Mouse (Mus musculus) heart, adult 2 months (tissue): ENCODE data around the gene Echdc3. TPM values are rescaled to one million over a fixed set of nuclear protein-coding genes. Genes with fewer than 3 reads are reported as not detected.

Experiments used
- DNase-seq, 2 experiments: peaks; one replicate each; pipeline ENCODE4 v3.0.0; 2021
- H3K27ac ChIP-seq: fragments of 200-600 bp; 2 replicates; pipeline ENCODE4 v1.8.1; 2022
- H3K27me3 ChIP-seq: fragments of 200-500 bp; 2 replicates; pipeline ENCODE4 v1.6.1; 2012; ENCODE audit warnings: mild to moderate bottlenecking, low read length, inconsistent platforms, mixed read lengths; ENCODE audit not compliant: control insufficient read depth, insufficient read depth
- H3K36me3 ChIP-seq: fragments of 200-500 bp; 2 replicates; pipeline ENCODE4 v1.6.1; 2012; ENCODE audit warnings: low read length, inconsistent platforms; ENCODE audit not compliant: control insufficient read depth, insufficient read depth
- H3K4me1 ChIP-seq: fragments of 200-500 bp; 2 replicates; pipeline ENCODE4 v1.6.1; 2011; ENCODE audit warnings: low read length; ENCODE audit not compliant: control insufficient read depth, insufficient read depth
- H3K4me3 ChIP-seq: fragments of 200-600 bp; 2 replicates; pipeline ENCODE4 v1.8.1; 2022
- H3K79me2 ChIP-seq: fragments of 200-500 bp; replicated peaks from 2 replicates; pipeline ENCODE4 v1.6.1; 2012; ENCODE audit warnings: mild to moderate bottlenecking, inconsistent platforms, low read length, moderate library complexity, mixed read lengths; ENCODE audit not compliant: control insufficient read depth, insufficient read depth
- H3K9ac ChIP-seq: fragments of 200-500 bp; 2 replicates; pipeline ENCODE4 v1.6.1; 2012; ENCODE audit warnings: low read depth, mild to moderate bottlenecking, control low read depth, inconsistent platforms, low read length, mixed read lengths
- CTCF ChIP-seq: fragments of 200-600 bp; IDR thresholded peaks from 2 replicates; pipeline ENCODE4 v1.8.1; 2022; ENCODE audit warnings: antibody characterized with exemption, mild to moderate bottlenecking, moderate library complexity
- EP300 ChIP-seq: fragments of 200-500 bp; IDR thresholded peaks from 2 replicates; pipeline ENCODE4 v1.6.1; 2011; ENCODE audit warnings: low read depth, low read length, control low read depth; ENCODE audit not compliant: insufficient read depth
- POLR2A ChIP-seq: fragments of 200-500 bp; IDR thresholded peaks from 2 replicates; pipeline ENCODE4 v1.6.1; 2011; ENCODE audit warnings: mild to moderate bottlenecking, low read depth, low read length, control low read depth; ENCODE audit not compliant: insufficient read depth
- WGBS: fragments of 180-500 bp; shearing (Covaris S2); methylation state at CpG from one replicate; pipeline ENCODE4 v1.1.7; 2018; 5-methylcytosine and 5-hydroxymethylcytosine counted together
- intact Hi-C: fragments of 180-260 bp; cut with DNase I; formaldehyde crosslinking; loops from one replicate; pipeline ENCODE4 v1.15.1; 2025
- polyA plus RNA-seq: library from polyadenylated mRNA; depleted of rRNA; stranded (reverse); fragments of >200 nt; gene quantifications from 2 replicates; pipeline ENCODE4 v1.2.3, GENCODE M21; 2012
- total RNA-seq, 2 experiments: library from RNA; stranded (reverse); gene quantifications; 2 replicates each; pipeline ENCODE4 v1.2.3; 2021

Echdc3 gene
- total and polyA plus RNA-seq, 3 experiments, result 24.0 to 30.6 (median 27.1) TPM

DNA sequence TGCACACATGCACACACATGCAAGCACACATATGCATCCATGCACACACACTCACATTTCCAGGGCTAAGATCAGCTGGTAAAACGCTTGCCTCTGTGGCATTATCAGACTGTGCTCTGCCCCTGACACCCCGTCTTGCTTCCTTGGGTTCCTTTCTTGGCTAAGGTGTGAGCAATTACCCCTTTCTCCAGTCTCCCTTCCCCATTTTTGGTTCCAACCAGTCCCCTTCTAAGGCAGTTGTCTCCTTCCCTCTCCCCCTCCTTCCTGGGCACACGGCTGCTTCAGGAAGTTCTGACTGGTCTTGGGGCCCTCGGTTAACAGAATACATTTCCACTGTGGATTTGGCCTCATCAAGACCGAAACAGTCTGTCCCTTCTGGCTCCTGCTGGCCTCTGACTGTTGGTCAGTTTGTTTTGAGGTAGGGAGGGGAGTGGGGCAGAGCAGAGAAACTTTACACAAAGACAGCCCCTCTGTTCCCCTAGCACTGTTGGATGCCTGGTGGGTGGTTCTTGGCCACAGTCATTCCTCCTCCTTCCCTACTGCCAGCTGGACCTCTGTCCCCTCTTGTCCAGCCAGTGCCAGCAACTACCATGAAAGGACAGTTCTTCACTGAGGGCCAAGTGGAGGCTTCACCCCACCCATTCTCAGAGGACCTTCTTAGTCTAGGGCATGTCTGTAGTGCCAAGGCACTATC lies 16.9 kb upstream of the Echdc3 start:
- DNase-seq, result no peak
- no peaks in the 10 kb centered on the region for H3K79me2 ChIP-seq
- H3K27me3 ChIP-seq, result no peaks in the 10 kb centered on the region
- 61% methylated on average over 5 of the region's 5 CpGs for WGBS
- TF ChIP-seq CTCF, result no peak
- TF ChIP-seq POLR2A, result no peak
- TF ChIP-seq EP300, result no peak
- no peak overlapping the region for H3K9ac ChIP-seq
- H3K4me1 ChIP-seq, result no peaks in the 10 kb centered on the region
- H3K36me3 ChIP-seq, result no peaks in the 10 kb centered on the region
- H3K27ac ChIP-seq, result no peak overlapping the region
- no peak overlapping the region for H3K4me3 ChIP-seq
- intact Hi-C loops, result no loop called here

DNA sequence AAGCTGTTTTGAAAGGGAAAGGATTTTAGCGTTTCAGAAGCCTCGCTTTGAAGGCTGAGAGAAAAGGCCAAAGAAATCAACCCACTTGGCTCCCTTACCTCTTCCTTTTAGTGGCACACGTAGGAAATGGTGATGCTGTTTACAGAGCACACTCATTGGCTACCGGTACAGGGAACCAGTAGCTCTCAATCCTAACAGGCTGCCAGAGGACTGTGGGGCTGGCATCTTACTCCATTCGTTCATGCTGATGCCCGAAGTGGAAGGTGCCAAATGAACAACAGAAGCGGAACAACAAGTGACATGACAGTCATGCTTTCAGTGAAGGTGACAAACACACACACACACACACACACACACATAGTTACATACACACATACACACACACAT lies 14.2 kb upstream of the Echdc3 start:
- Histone ChIP-seq H3K4me1 (no peaks in the 10 kb centered on the region), H3K27me3 (no peaks in the 10 kb centered on the region), H3K4me3 (no peak overlapping the region), H3K36me3 (no peaks in the 10 kb centered on the region), H3K79me2 (no peaks in the 10 kb centered on the region), H3K27ac (no peak overlapping the region), H3K9ac (no peak overlapping the region)
- WGBS, result 74% methylated on average over 7 of the region's 7 CpGs
- intact Hi-C loops, result no loop called here
- no peak for DNase-seq
- TF ChIP-seq EP300 (no peak), CTCF (no peak), POLR2A (no peak)

DNA sequence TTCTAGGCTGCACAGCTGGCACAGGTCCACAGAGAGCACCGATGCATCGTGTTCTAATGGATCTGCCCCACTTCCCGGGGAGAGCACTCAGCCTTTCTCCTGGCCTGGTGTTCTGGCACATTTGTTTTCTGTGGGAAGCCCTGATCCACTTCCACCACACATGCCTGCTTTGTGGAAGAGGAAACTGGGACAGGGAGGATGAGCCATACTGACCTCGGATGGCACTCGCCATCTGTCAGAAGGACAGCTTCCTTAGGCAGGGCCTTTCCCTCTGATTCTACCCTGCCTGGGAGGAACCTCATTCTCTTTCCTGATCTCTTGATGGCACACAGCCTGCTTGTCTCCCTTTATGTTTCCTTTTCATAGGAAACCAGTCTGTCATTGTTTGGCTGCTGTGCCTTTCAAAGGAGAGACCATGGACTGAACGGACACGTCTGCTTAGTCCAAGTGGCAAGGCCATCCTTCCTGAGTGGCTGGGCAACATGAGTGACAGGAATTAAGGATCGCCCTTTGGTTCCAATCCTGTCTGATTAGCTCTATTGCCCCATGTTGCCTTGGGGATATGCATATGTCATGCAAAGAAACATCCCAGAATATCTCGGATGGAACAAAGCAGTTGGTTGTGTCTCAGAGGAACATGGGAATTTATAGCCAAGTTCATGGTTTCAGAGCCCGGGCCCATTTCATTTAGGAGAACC lies 13.7 kb upstream of the Echdc3 start:
- no peaks in the 10 kb centered on the region for H3K79me2 ChIP-seq
- H3K36me3 ChIP-seq, result no peaks in the 10 kb centered on the region
- no peak overlapping the region for H3K27ac ChIP-seq
- DNase-seq, result no peak
- H3K4me3 ChIP-seq, result no peak overlapping the region
- WGBS, result 60% methylated on average over 10 of the region's 10 CpGs
- no peak overlapping the region for H3K9ac ChIP-seq
- no peak for TF ChIP-seq CTCF
- TF ChIP-seq EP300, result no peak
- no peak for TF ChIP-seq POLR2A
- intact Hi-C loops, result no loop called here
- H3K4me1 ChIP-seq, result no peaks in the 10 kb centered on the region
- no peaks in the 10 kb centered on the region for H3K27me3 ChIP-seq

DNA sequence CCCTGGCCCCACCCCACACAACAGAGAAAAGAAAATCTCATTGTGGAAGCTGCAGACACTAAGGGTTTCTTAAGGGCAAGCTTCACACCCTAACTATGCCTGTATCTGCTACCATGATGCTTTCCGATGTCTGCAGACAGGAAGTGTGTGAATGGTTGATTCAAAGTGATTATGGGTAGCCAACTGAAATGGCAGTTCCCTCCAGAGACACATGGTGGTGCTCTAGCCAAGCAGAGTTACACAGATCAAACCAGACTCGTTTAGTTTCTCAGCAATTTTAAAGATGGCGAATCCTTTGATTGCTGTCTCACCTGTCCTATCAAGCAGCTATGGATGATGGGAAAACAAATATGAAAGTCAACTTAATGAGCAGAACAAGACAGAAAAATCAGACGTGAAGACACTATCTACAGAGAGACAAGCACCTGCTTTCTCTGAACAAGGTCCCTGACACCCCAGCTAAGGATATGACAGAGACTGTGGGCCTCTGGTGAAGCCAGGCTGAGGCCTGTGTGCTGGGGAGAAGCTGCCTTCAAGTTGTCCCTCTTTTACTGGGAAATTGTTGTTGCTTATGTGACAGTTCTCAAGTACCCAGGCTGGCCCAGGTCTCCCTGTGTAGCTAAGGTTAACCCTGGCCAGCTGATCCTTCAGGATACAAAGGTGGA lies 7.4 kb upstream of the Echdc3 start:
- Histone ChIP-seq H3K4me1 (no peaks in the 10 kb centered on the region), H3K36me3 (no peaks in the 10 kb centered on the region), H3K4me3 (no peak overlapping the region), H3K27ac (no peak overlapping the region), H3K79me2 (no peaks in the 10 kb centered on the region), H3K9ac (no peak overlapping the region), H3K27me3 (no peaks in the 10 kb centered on the region)
- intact Hi-C loops, result loop anchor here (1.0 to 5.0 kb wide), 3 partner anchors 27 to 247 kb away; no protein-coding TSS in a partner anchor
- DNase-seq, result peak; percentile 67 to 82
- TF ChIP-seq EP300 (0 out of 2 replicates have a peak, but pooled peaks have one; percentile 31), POLR2A (no peak), CTCF (peak; percentile 99; the same call in 1 of the 2 replicates)
- 11% methylated on average over 4 of the region's 4 CpGs for WGBS

DNA sequence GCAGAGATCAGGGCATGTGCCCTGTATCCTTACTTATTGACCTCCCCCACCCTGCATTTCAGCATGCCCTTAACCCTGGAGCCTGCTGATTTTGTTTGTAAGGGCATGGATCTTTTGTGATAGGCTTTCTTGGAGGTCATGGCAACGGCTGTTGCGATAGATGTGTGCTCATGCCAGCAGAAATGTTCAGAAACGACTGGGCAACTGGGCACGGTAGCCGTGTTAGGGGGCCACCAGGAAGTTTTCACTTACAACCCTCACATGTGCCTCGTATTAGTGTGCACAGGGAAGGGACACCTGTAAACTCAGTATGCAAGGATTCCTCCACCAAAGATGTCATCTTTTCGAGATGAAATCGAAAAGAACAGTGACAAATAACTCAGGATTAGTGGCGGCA lies 508 bp downstream of the Echdc3 start:
- TF ChIP-seq POLR2A, result no peak
- TF ChIP-seq EP300, result no peak
- TF ChIP-seq CTCF, result no peak
- no peak for DNase-seq

More for the DNA sequence above, 508 bp downstream of the Echdc3 start:
- Histone ChIP-seq H3K36me3 (no peaks in the 10 kb centered on the region), H3K4me1 (peaks cover 2% of the 10 kb centered on the region), H3K79me2 (no peaks in the 10 kb centered on the region), H3K4me3 (peak overlapping the region; percentile 63), H3K27ac (peak overlapping the region; percentile 88), H3K9ac (peak overlapping the region; percentile 76), H3K27me3 (no peaks in the 10 kb centered on the region)
- WGBS, result 36% methylated on average over 9 of the region's 9 CpGs
- intact Hi-C loops, result loop anchor here (2.0 kb wide), 1 partner anchor 110 kb away; the partner anchor contains the start of gene Usp6nl
